Mouse (Mus musculus) layer of hippocampus, postnatal 25 days (tissue): Measurements from ENCODE around the gene C1ql4. TPM values are rescaled to one million over a fixed set of nuclear protein-coding genes. Genes with fewer than 3 reads are reported as not detected.
A peak's percentile ranks its signal among the peaks of the same experiment; 100 is the strongest.

ENCODE experiments used
- DNase-seq, 2 experiments: peaks; one replicate each; pipeline ENCODE4 v3.0.0; 2022; ENCODE audit warnings: mixed read lengths in 2 of 2, low spot score in 1 of 2; ENCODE audit errors: extremely low spot score in 1 of 2
- total RNA-seq, 2 experiments: library from RNA; stranded (reverse); gene quantifications; 2 replicates each; pipeline ENCODE4 v1.2.3; 2021

The C1ql4 gene
- not detected for total RNA-seq

GRCm38 (mm10) chr15:99087253-99088075 lies at the start of gene C1ql4:
Gene C1ql4 (minus strand): TSS chr15:99087817.
- no peak for DNase-seq

GRCm38 (mm10) chr15:99129956-99130910 lies 42.6 kb upstream of the C1ql4 start:
- no peak for DNase-seq

- DNase-seq = no peak
Measured at GRCm38 (mm10) chr15:99129441-99129840, 41.8 kb upstream of the C1ql4 start.

GRCm38 (mm10) chr15:99127851-99128522 lies 40.4 kb upstream of the C1ql4 start:
- DNase-seq = no peak

GRCm38 (mm10) chr15:99126816-99127365 lies 39.3 kb upstream of the C1ql4 start:
- DNase-seq = no peak

- peak; percentile 87 to 95 for DNase-seq
Measured at GRCm38 (mm10) chr15:99126081-99126815, 38.6 kb upstream of the C1ql4 start.

- no peak for DNase-seq
Measured at GRCm38 (mm10) chr15:99125711-99126080, 38.1 kb upstream of the C1ql4 start, which contains the start of gene Spats2. Gene Spats2 (plus strand): TSS chr15:99125916.

- no peak for DNase-seq
Measured at GRCm38 (mm10) chr15:99122642-99123041, 35.0 kb upstream of the C1ql4 start.

- no peak for DNase-seq
Measured at GRCm38 (mm10) chr15:99120814-99121213, 33.2 kb upstream of the C1ql4 start.

GRCm38 (mm10) chr15:99116539-99116938 lies 28.9 kb upstream of the C1ql4 start:
- DNase-seq = no peak

GRCm38 (mm10) chr15:99115065-99115423 lies 27.4 kb upstream of the C1ql4 start:
- DNase-seq = no peak

- DNase-seq = no peak
Measured at GRCm38 (mm10) chr15:99114312-99115064, 26.9 kb upstream of the C1ql4 start.

- no peak for DNase-seq
Measured at GRCm38 (mm10) chr15:99113396-99113975, 25.9 kb upstream of the C1ql4 start.

GRCm38 (mm10) chr15:99112843-99113395 lies 25.3 kb upstream of the C1ql4 start:
- DNase-seq = no peak

- no peak for DNase-seq
Measured at GRCm38 (mm10) chr15:99111809-99112208, 24.2 kb upstream of the C1ql4 start.

GRCm38 (mm10) chr15:99111139-99111538 lies 23.5 kb upstream of the C1ql4 start:
- DNase-seq = no peak

- no peak for DNase-seq
Measured at GRCm38 (mm10) chr15:99107866-99108265, 20.2 kb upstream of the C1ql4 start.

- no peak for DNase-seq
Measured at GRCm38 (mm10) chr15:99105238-99105637, 17.6 kb upstream of the C1ql4 start.
